20 mouse cellular contexts compared by ENCODE assay signal in the genomic region with DNA sequence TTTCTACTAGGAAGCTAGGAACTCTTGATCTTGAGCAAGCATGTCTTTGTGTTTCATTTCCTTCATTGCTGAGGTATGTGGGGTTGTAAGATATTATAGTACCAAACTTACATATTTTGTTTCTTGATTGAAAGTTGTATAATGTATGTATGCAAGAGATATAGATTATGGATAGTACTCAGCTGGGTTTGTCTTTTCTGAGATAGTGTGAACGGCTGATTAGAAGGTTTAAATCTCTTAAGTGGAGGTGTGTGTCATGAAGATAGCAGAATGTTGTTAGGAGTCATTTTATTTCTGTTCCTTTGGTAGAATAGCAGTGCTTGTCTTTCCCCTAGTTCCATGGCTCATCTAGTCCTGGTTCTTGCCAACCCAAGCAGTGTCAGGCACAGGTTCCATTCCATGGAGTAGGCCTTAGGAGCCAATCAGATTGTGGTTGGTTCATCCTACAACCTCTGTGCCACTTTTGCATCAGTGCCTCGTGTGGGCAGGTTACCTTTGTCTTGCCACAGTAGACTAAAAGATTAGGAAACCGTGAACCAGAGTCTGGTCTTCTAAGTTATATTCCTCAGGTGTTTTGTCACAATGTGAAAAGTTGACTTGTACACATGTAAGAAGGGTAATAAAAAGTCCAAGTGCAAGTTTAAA. TPM values are rescaled to one million over a fixed set of nuclear protein-coding genes. Genes with fewer than 3 reads are reported as not detected.
A peak's percentile ranks its signal among the peaks of the same experiment; 100 is the strongest.
DNase-seq lines count a peak whose midpoint lies in the region; ATAC-seq and TF ChIP-seq lines count a peak whose summit lies in the region.
"Had no signal": no experiment of that assay in that cellular context is flagged by ENCODE, and none has a peak within 500 bp of the region (broad histone marks: within the 10 kb centered on the region; RNA-seq: fewer than 3 reads in every experiment).

No protein-coding gene starts in this region.

- 32% methylated on average over 3 of the region's 3 CpGs for WGBS in liver, embryonic 14.5 days (ENCODE audit: insufficient replicate concordance)
- 66% methylated on average over 3 of the region's 3 CpGs for WGBS in liver, embryonic 11.5 days
- 56% methylated on average over 3 of the region's 3 CpGs for WGBS in liver, postnatal 0 days (ENCODE audit: insufficient replicate concordance)
- 92% methylated on average over 3 of the region's 3 CpGs for WGBS in forebrain, embryonic 12.5 days

- no peak for DNase-seq in liver, embryonic 14.5 days (ENCODE audit: low read depth in 3 of 3, low spot score in 3 of 3)
- no peak for DNase-seq in liver, embryonic 11.5 days (ENCODE audit: low spot score)
- DNase-seq in fat pad, adult 2 months (ENCODE audit: extremely low read depth, low read depth, low spot score) = peak; percentile 73
- DNase-seq in liver, postnatal 0 days = no peak
- no peak for DNase-seq in embryo, embryonic 10.5 days (ENCODE audit: low spot score)
- DNase-seq: adrenal gland, adult 8-10 months; adrenal gland, postnatal 25 days; cerebellum, adult 11-12 months; cerebellum, adult 8-10 months; cerebellum, postnatal 10 days; cerebellum, postnatal 36 days; gastrocnemius, postnatal 25 days had no signal

- ATAC-seq in liver, embryonic 14.5 days (ENCODE audit: insufficient read depth) = peak; percentile 43; the same call in 1 of the 2 replicates
- ATAC-seq in liver, embryonic 11.5 days (replicated peaks; ENCODE audit: low FRiP score) = no peak
- no peak for ATAC-seq in liver, postnatal 0 days
- ATAC-seq in forebrain, embryonic 12.5 days (ENCODE audit: low FRiP score) = no peak
- ATAC-seq: activated CD4-positive, CD25-positive, alpha-beta regulatory T cell, adult 4 months; CD4-positive, CD25-positive, alpha-beta regulatory T cell, adult 4 months; forebrain, embryonic 15.5 days; hindbrain, postnatal 0 days; inflammation-experienced regulatory T-cells, adult 6 months had no signal

- no peak overlapping the region for H3K4me3 ChIP-seq in liver, embryonic 14.5 days (ENCODE audit: insufficient read depth in 1 of 2, low read depth in 2 of 2, low read length in 2 of 2)
- no peak overlapping the region for H3K4me3 ChIP-seq in liver, embryonic 11.5 days (ENCODE audit: low read depth, low read length)
- no peak overlapping the region for H3K4me3 ChIP-seq in liver, postnatal 0 days (ENCODE audit: low read depth, low read length)
- H3K4me3 ChIP-seq in forebrain, embryonic 12.5 days (replicated peaks) = no peak overlapping the region
- H3K4me3 ChIP-seq: forebrain, embryonic 15.5 days had no signal

- TF ChIP-seq CTCF in liver, embryonic 14.5 days (IDR thresholded peaks at IDR 0.05; ENCODE audit: low read depth) = no peak
- TF ChIP-seq CTCF in liver, postnatal 0 days (IDR thresholded peaks at IDR 0.05; ENCODE audit: low read depth) = no peak

- no peaks in the 10 kb centered on the region for H3K9me3 ChIP-seq in liver, embryonic 14.5 days (ENCODE audit: control insufficient read depth, low read length)
- H3K9me3 ChIP-seq in liver, embryonic 11.5 days (ENCODE audit: control insufficient read depth, low read length) = no peaks in the 10 kb centered on the region
- no peaks in the 10 kb centered on the region for H3K9me3 ChIP-seq in liver, postnatal 0 days (ENCODE audit: low read length)
- H3K9me3 ChIP-seq in forebrain, embryonic 12.5 days = no peaks in the 10 kb centered on the region
- H3K9me3 ChIP-seq: forebrain, embryonic 15.5 days had no signal

- no peaks in the 10 kb centered on the region for H3K36me3 ChIP-seq in liver, embryonic 14.5 days (replicated peaks; ENCODE audit: control insufficient read depth, insufficient read depth, low read depth)
- H3K36me3 ChIP-seq in liver, embryonic 11.5 days (ENCODE audit: control insufficient read depth, insufficient read depth, low read length) = no peaks in the 10 kb centered on the region
- no peaks in the 10 kb centered on the region for H3K36me3 ChIP-seq in liver, postnatal 0 days (replicated peaks; ENCODE audit: insufficient read depth, low read length)
- H3K36me3 ChIP-seq in forebrain, embryonic 12.5 days (replicated peaks) = no peaks in the 10 kb centered on the region
- H3K36me3 ChIP-seq: forebrain, embryonic 15.5 days had no signal

- no peak overlapping the region for H3K9ac ChIP-seq in liver, embryonic 14.5 days (replicated peaks)
- no peak overlapping the region for H3K9ac ChIP-seq in liver, embryonic 11.5 days (ENCODE audit: low read depth, low read length)
- H3K9ac ChIP-seq in liver, postnatal 0 days (replicated peaks) = no peak overlapping the region
- H3K9ac ChIP-seq in forebrain, embryonic 12.5 days = no peak overlapping the region
- H3K9ac ChIP-seq: forebrain, embryonic 15.5 days; hindbrain, embryonic 14.5 days had no signal

- TF ChIP-seq EP300 in liver, embryonic 14.5 days (IDR thresholded peaks at IDR 0.05; ENCODE audit: low read depth) = peak; percentile 70
- TF ChIP-seq EP300 in liver, postnatal 0 days (IDR thresholded peaks at IDR 0.05; ENCODE audit: low read depth) = peak; percentile 83

- no peak overlapping the region for H3K27ac ChIP-seq in liver, embryonic 14.5 days
- H3K27ac ChIP-seq in liver, embryonic 11.5 days (ENCODE audit: low read depth, low read length) = no peak overlapping the region
- no peak overlapping the region for H3K27ac ChIP-seq in liver, postnatal 0 days (ENCODE audit: low read depth)
- no peak overlapping the region for H3K27ac ChIP-seq in forebrain, embryonic 12.5 days
- H3K27ac ChIP-seq: forebrain, embryonic 15.5 days; hindbrain, embryonic 14.5 days; hindbrain, postnatal 0 days had no signal

- H3K27me3 ChIP-seq in liver, embryonic 14.5 days (ENCODE audit: control insufficient read depth, insufficient read depth, low read length) = no peaks in the 10 kb centered on the region
- H3K27me3 ChIP-seq in liver, embryonic 11.5 days (replicated peaks; ENCODE audit: control insufficient read depth, insufficient read depth, low read length) = no peaks in the 10 kb centered on the region
- no peaks in the 10 kb centered on the region for H3K27me3 ChIP-seq in liver, postnatal 0 days (ENCODE audit: insufficient read depth, low read length)
- no peaks in the 10 kb centered on the region for H3K27me3 ChIP-seq in forebrain, embryonic 12.5 days
- H3K27me3 ChIP-seq: forebrain, embryonic 15.5 days had no signal

- peaks cover 0 to 5% of the 10 kb centered on the region in 2 experiments; a peak in 2 of 4 replicates for H3K4me1 ChIP-seq in liver, embryonic 14.5 days (replicated peaks; ENCODE audit: control insufficient read depth in 2 of 2, insufficient read depth in 2 of 2, low read length in 1 of 2)
- no peaks in the 10 kb centered on the region for H3K4me1 ChIP-seq in liver, embryonic 11.5 days (replicated peaks; ENCODE audit: control insufficient read depth, insufficient read depth, low read length)
- no peaks in the 10 kb centered on the region for H3K4me1 ChIP-seq in liver, postnatal 0 days (ENCODE audit: insufficient read depth)
- H3K4me1 ChIP-seq in forebrain, embryonic 12.5 days = no peaks in the 10 kb centered on the region

- H3K4me2 ChIP-seq in liver, embryonic 14.5 days (ENCODE audit: low read depth) = no peak overlapping the region
- H3K4me2 ChIP-seq in liver, embryonic 11.5 days = no peak overlapping the region
- H3K4me2 ChIP-seq in liver, postnatal 0 days (ENCODE audit: low read depth, low read length) = no peak overlapping the region
- H3K4me2 ChIP-seq in forebrain, embryonic 12.5 days = no peak overlapping the region
- H3K4me2 ChIP-seq: forebrain, embryonic 15.5 days; heart, embryonic 11.5 days; hindbrain, embryonic 14.5 days had no signal

RNA-seq across cellular contexts. Expression of gene Arhgap32, which starts 38.9 kb away (rescaled TPM):
- polyA plus RNA-seq in liver, embryonic 14.5 days (2012; rRNA removed) = 0.16 and 0.21 TPM in 2 replicates
- polyA plus RNA-seq in liver, embryonic 14.5 days (2014; fragmentation: Nextera tagmentation; extraction: Ambion mirVana) = 0.25 and 0.34 TPM in 2 replicates
- 1.3 and 1.7 TPM in 2 replicates for polyA plus RNA-seq in liver, embryonic 11.5 days (2014; fragmentation: Nextera tagmentation; extraction: Ambion mirVana)
- polyA plus RNA-seq in liver, postnatal 0 days (2015; fragmentation: Nextera tagmentation; extraction: Ambion mirVana) = 0.25 and 0.63 TPM in 2 replicates
- polyA plus RNA-seq in forebrain, embryonic 12.5 days (2016; fragmentation: Nextera tagmentation; extraction: Ambion mirVana) = 7.3 and 7.9 TPM in 2 replicates
- polyA plus RNA-seq: activated CD4-positive, CD25-positive, alpha-beta regulatory T cell, adult 4 months; CD4-positive, CD25-positive, alpha-beta regulatory T cell, adult 4 months had no signal
